Mouse (Mus musculus) brain, embryonic 14.5 days (tissue): ENCODE results near the gene Ahnak.

Experiments used
- CTCF ChIP-seq: fragments of 200-500 bp; IDR thresholded peaks from 2 replicates; pipeline ENCODE4 v1.5.1; 2012; ENCODE audit warnings: inconsistent platforms, mild to moderate bottlenecking, moderate library complexity, borderline replicate concordance; ENCODE audit not compliant: insufficient read depth, insufficient read length; ENCODE audit errors: extremely low read depth
- POLR2A ChIP-seq: fragments of 200-500 bp; IDR thresholded peaks from 2 replicates; pipeline ENCODE4 v1.6.1; 2012; ENCODE audit warnings: mild to moderate bottlenecking, inconsistent platforms, borderline replicate concordance; ENCODE audit not compliant: poor library complexity, insufficient read depth, insufficient read length, severe bottlenecking; ENCODE audit errors: extremely low read depth

DNA sequence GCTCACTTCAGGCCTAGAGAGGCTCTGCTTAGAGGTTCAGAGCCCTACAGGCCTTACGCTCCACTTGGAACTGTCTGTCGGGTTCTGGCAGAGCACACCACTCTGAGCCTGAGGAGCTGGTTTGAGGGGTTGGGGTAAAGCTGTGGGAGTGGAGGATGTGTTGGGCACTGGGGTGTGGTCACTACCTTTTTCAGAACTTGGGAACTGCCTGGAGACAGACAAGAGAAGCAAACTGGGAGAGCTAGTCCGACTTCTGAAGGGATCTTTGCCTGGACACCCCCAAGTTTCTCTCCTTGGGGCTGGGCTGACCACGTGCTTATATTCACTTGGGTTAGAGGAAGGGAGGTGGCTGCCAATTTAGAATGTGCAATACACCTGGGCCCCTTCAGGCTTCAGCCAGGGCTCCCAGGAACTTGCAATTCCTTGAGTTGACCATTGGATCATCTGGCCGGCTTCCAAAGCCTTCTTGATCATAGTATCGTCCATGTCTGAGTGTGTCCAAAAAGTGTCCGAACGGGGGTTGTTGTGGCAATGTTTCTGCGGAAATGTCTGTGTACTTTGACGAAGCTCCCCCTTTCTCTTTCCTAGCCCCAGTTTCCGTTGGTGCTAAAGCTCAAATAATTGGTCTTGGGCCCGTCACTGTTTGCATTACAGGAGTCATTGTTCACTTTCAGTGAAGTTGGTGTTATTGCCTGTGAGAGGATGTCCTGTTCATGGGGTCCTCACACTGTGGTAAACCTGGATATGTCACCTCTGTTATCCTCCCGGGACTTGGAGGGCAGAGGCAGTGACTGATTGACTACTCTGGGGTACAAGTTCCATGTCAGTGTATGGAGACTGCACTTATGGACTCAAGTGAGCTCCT, 3.0 kb downstream of the Ahnak start:
- TF ChIP-seq POLR2A: no peak
- no peak for TF ChIP-seq CTCF
